Mouse (Mus musculus): ENCODE data around the gene Eno3. TPM values are rescaled to one million over a fixed set of nuclear protein-coding genes. Genes with fewer than 3 reads are reported as not detected.
A peak's percentile ranks its signal among the peaks of the same experiment; 100 is the strongest.

The Eno3 gene
- total and polyA plus RNA-seq, 3 experiments, result 11.2 to 26.4 (median 23.0) TPM

DNA sequence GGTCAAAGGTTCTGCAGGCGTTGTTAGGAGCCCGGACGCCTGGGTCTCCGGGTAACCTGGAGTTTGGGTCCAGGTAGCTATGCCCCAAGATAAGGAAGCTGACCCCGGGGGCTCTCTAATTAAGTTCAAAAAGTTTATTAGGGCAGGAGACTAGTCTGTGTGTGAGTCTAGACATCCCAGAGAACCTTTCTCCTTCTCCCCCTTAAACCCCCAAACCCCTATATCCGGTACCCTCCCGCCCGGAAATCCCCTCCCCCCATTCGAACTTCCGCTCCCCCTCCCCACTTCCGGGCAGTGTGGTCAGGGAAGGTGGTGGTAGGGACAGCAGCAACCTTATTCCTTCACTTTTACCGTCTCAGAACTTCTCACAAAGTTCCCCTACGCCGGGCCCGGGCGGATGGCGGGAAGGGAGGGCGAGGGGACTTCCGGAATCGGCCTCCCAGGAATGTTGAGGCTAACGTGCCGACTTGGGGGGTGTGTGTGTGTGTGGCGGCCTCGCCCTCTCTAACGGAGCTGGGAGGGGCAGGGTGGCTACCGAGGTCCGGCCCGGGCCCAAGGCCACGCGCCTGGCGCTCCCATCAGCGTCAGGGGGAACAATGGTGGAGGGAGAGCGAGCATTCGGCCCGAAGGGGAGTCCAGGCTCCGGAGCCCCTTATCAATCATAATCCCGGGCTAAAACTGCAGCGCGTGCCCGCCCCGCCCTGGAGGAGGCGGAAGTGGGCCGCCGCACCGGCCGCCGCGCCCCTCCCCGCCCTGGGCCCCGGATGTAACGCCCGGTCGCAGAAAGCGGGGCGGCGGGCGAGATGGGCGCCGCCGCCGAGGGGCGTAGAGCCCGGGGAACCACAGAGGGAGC lies 3.4 kb upstream of the Eno3 start (continued):
- TF ChIP-seq E2F4 (IDR thresholded peaks at IDR 0.05; ENCODE audit: insufficient replicate concordance, low read depth, low read length) (peak; percentile 69; the same call in 1 of the 2 replicates), BHLHE40 (IDR thresholded peaks at IDR 0.05; ENCODE audit: low read depth, low read length) (peak; percentile 43), ZC3H11A (IDR thresholded peaks at IDR 0.05; ENCODE audit: low read depth, low read length) (no peak), USF2 (conservative IDR thresholded peaks at IDR 0.05; ENCODE audit: low read depth, low read length) (no peak), ZNF384 (IDR thresholded peaks at IDR 0.05; ENCODE audit: low read depth, low read length) (0 out of 2 replicates have a peak, but pooled peaks have one; percentile 41), RAD21 (IDR thresholded peaks at IDR 0.05; ENCODE audit: low read depth, low read length) (no peak), RCOR1 (conservative IDR thresholded peaks at IDR 0.05; ENCODE audit: low read depth, low read length) (peak; percentile 78), ZKSCAN1 (IDR thresholded peaks at IDR 0.05; ENCODE audit: borderline replicate concordance, low read depth, low read length) (no peak), GABPA (IDR thresholded peaks at IDR 0.05; ENCODE audit: insufficient replicate concordance, low read depth, low read length) (no peak), PAX5 (IDR thresholded peaks at IDR 0.05; ENCODE audit: low read length) (no peak), MYC (IDR thresholded peaks at IDR 0.05; ENCODE audit: low read depth, low read length) (0 out of 2 replicates have a peak, but pooled peaks have one; percentile 53), USF1 (IDR thresholded peaks at IDR 0.05; ENCODE audit: low read depth, low read length) (no peak), UBTF (IDR thresholded peaks at IDR 0.05; ENCODE audit: low read depth, low read length) (no peak), JUND (conservative IDR thresholded peaks at IDR 0.05; ENCODE audit: low read depth, low read length) (no peak), KAT2A (IDR thresholded peaks at IDR 0.05; ENCODE audit: insufficient replicate concordance, low read length) (peak; percentile 72; the same call in 1 of the 2 replicates), IRF4 (IDR thresholded peaks at IDR 0.05; ENCODE audit: low read depth, low read length) (peak; percentile 65; the same call in 1 of the 2 replicates), EP300 (IDR thresholded peaks at IDR 0.05; ENCODE audit: low read length) (peak; percentile 35; the same call in 1 of the 2 replicates), CHD1 (IDR thresholded peaks at IDR 0.05; ENCODE audit: low read depth, low read length) (peak; percentile 76; the same call in 1 of the 2 replicates), MAZ (IDR thresholded peaks at IDR 0.05; ENCODE audit: low read depth, low read length) (peak; percentile 95), TBP (conservative IDR thresholded peaks at IDR 0.05; ENCODE audit: low read depth, low read length) (no peak), CHD2 (IDR thresholded peaks at IDR 0.05; ENCODE audit: low read length) (peak; percentile 88)

- in situ Hi-C loops (cut with MboI; ENCODE audit: low pct_ligation_motif_present, low pct_unique_long_range_greater_than_20kb, low sequenced_read_pairs), result no loop called here
- Histone ChIP-seq H3K4me1 (ENCODE audit: control insufficient read depth in 1 of 2, insufficient read depth in 2 of 2) (peaks cover 19 to 57% of the 10 kb centered on the region in 2 experiments), H3K9ac (ENCODE audit: insufficient read depth, low read depth) (peak within 1 kb of the TSS; percentile 99), H3K27ac (ENCODE audit: insufficient read depth, low read depth) (peak within 1 kb of the TSS; percentile 96), H3K27me3 (replicated peaks) (no peaks in the 10 kb centered on the region), H3K4me3 (replicated peaks in 1 of 3; ENCODE audit: low read depth in 2 of 3, low read length in 2 of 3, poor library complexity in 1 of 3) (peak within 1 kb of the TSS; percentile 74 to 99 (median 78)), H3K4me2 (ENCODE audit: insufficient read depth, low read depth, poor library complexity, severe bottlenecking) (peak within 1 kb of the TSS; percentile 87), H3K9me3 (replicated peaks; ENCODE audit: low read length) (no peaks in the 10 kb centered on the region), H3K36me3 (replicated peaks in 1 of 2; ENCODE audit: control insufficient read depth in 1 of 2, insufficient read depth in 1 of 2, low read length in 1 of 2) (peaks cover 32 to 48% of the 10 kb centered on the region in 2 experiments), H3K79me2 (replicated peaks; ENCODE audit: control insufficient read depth, extremely low read depth, insufficient read depth, poor library complexity, severe bottlenecking) (peaks cover 50% of the 10 kb centered on the region)
- dilution Hi-C loops (cut with MboI; ENCODE audit: extremely low pct_ligation_motif_present, extremely low pct_unique_long_range_greater_than_20kb, low sequenced_read_pairs), result no loop called here
- DNase-seq (ENCODE audit: extremely low read depth), result peak; percentile 95
- peak; percentile 94 for TF ChIP-seq NELFE (IDR thresholded peaks at IDR 0.05; ENCODE audit: low read depth, low read length)
- TF ChIP-seq UBTF (IDR thresholded peaks at IDR 0.05; ENCODE audit: low read depth, low read length), result peak; percentile 51; the same call in 1 of the 2 replicates
- peak; percentile 74 for TF ChIP-seq TBP (conservative IDR thresholded peaks at IDR 0.05; ENCODE audit: low read depth, low read length)
- peak; percentile 89 for TF ChIP-seq ELF1 (IDR thresholded peaks at IDR 0.05; ENCODE audit: low read depth, low read length)
- TF ChIP-seq CHD2 (IDR thresholded peaks at IDR 0.05; ENCODE audit: low read length), result peak; percentile 89
- TF ChIP-seq CHD1 (IDR thresholded peaks at IDR 0.05; ENCODE audit: low read depth, low read length), result no peak
- peak; percentile 99 for TF ChIP-seq MAZ (IDR thresholded peaks at IDR 0.05; ENCODE audit: low read depth, low read length)
- TF ChIP-seq ETS1 (conservative IDR thresholded peaks at IDR 0.05; ENCODE audit: low read depth, low read length), result no peak; the same call in 1 of the 2 replicates
- TF ChIP-seq POLR2A (IDR thresholded peaks at IDR 0.05; ENCODE audit: low read depth, low read length), result peak; percentile 94
- TF ChIP-seq PAX5 (IDR thresholded peaks at IDR 0.05; ENCODE audit: low read length), result no peak
- TF ChIP-seq ZNF384 (IDR thresholded peaks at IDR 0.05; ENCODE audit: low read depth, low read length), result peak; percentile 75
- peak; percentile 11; the same call in 1 of the 2 replicates for TF ChIP-seq MEF2A (IDR thresholded peaks at IDR 0.05; ENCODE audit: borderline replicate concordance, low read depth, low read length)
- TF ChIP-seq HCFC1 (IDR thresholded peaks at IDR 0.05; ENCODE audit: low read depth, low read length), result no peak; the same call in 1 of the 2 replicates
- no peak for TF ChIP-seq GABPA (IDR thresholded peaks at IDR 0.05; ENCODE audit: insufficient replicate concordance, low read depth, low read length)
- no peak for TF ChIP-seq BHLHE40 (IDR thresholded peaks at IDR 0.05; ENCODE audit: low read depth, low read length)
- TF ChIP-seq KAT2A (IDR thresholded peaks at IDR 0.05; ENCODE audit: insufficient replicate concordance, low read length), result no peak
- TF ChIP-seq TCF12 (IDR thresholded peaks at IDR 0.05; ENCODE audit: low read depth, low read length), result peak; percentile 93
- peak; percentile 63; the same call in 1 of the 2 replicates for TF ChIP-seq ZMIZ1 (IDR thresholded peaks at IDR 0.05; ENCODE audit: low read depth, low read length)
Measured at GRCm38 (mm10) chr11:70654198-70654922, 2.6 kb upstream of the Eno3 start, which contains the start of gene Pfn1. TSS of gene Pfn1 (minus strand) at chr11:70654644.

Measured in CH12.LX (cell line).